Mouse (Mus musculus): ENCODE data around the gene Gtf3c5. TPM values are rescaled to one million over a fixed set of nuclear protein-coding genes. Genes with fewer than 3 reads are reported as not detected.

Gtf3c5 gene
- total RNA-seq, 2 experiments from 2014 or later: 7.2 to 8.9 TPM

DNA sequence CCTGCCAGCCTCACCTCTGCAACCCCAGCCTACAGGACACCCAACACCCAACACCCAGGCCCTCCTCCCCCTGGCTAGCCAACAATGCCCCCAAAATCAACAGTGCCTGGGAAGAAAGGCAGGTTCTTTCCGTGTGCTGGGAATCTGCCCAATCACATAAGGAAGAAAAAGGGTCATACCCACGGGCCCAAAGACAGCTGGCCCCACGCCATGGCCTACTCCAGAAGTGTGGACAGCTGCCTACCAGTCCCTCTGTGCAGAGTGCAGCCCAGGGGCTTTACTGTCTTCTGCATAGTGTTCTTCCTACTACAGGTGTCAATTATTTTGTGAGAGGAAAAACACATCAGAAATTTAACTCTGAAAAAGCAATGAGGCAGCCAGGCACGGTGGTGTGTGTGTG lies 8.2 kb downstream of the Gtf3c5 start:
- no peak for DNase-seq (ENCODE audit: low spot score)

DNA sequence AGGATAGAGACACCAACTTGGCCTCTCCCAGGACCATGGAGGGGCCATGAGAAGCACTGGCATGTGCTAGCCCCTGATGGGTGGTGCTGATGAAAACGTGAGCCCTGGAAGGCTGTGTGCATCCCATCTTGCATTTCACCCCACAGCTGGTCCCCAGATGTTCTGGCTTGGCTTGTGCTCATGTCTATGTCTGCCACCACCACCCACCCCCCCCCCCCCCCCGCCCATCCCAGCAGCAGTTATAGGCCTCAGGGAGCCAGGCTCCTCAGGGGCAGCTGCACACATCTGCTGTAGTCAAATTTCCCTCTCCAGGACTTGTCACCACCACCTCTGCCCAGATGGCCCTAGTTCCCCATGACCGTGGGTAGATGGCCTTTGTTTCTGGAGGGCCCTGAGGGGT lies 13.6 kb downstream of the Gtf3c5 start:
- no peak for DNase-seq (ENCODE audit: low spot score)

DNA sequence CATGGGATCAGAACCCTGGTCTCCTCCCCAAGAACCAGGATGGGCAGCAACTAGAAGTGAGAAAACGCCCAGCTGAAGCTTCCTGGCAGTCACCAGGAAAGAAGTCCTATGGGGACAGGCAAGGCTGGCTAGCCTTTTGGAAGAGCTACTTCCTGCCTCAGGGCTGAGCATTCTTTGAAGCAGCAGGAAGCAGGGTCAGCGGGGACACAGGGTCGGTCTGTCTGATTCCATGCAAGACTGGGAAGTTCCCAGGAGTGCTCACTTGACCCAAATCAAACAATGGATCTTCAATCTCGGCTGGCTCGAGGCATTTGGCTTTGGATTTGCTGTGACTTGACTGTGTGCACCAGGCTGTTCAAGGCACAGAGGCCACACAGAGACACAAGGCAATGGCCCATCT lies 17.0 kb downstream of the Gtf3c5 start:
- no peak for DNase-seq (ENCODE audit: low spot score)

DNA sequence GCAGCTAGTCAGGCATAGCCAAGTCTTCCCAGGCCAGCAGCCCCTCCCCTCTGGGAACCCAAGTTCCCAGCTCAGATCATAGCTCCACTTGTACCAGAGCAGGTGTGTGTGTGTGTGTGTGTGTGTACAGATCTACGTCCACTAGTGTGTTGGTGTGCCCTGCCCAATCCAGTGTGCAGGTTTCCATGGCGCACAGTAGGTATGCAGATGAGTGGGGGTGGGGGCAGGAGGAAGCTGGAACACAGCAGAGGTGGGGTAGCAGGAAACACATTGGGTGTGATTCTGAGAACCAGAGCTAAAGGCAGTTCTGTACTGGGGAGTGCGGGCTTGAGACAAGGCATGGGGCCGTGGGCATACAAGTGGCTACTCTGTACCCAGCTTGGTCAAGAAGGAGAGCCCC lies 19.2 kb downstream of the Gtf3c5 start:
- DNase-seq (ENCODE audit: low spot score): no peak

DNA sequence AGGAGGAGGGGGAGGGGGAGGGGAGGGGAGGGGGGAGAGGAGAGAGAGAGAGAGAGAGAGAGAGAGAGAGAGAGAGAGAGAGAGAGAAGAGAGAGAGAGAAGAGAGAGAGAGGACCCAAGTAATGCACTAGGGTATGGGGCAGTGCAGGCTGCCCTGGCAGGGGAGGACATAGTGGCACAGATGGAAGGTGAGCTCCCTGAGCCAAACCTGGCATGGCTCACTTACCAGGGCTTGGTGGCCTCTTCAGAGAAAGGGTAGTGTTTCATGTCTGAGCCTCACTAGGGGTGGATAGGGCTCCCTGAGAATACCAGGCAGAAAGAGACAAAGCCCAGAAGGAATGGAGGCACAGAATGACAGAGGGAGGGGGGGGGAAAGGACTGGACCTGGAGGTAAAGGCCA lies 19.7 kb downstream of the Gtf3c5 start:
- no peak for DNase-seq (ENCODE audit: low spot score)

DNA sequence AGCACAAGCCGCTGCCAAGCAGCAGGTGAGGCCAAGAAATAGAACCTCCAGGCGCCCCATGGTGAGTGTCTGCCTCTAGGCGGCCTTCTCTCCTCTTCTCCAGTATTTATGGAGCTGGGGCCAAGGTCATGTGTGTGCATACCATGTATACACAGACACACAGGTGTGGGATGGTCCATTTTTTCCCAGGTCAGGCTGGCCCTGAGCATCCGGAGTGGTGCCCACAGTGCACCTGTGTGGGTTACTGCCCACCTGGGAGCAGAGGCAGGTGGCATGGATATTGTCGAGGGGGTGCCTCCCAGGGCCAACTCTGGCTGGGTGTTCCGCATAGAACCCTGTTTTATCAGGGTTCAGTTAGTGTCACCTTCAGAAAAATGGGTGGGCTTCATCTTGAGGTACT lies 20.2 kb downstream of the Gtf3c5 start, which contains the start of gene Cel:
Gene Cel (minus strand): TSS at position 101 of the 400 bp plus-strand sequence.
- no peak for DNase-seq (ENCODE audit: low spot score)

DNA sequence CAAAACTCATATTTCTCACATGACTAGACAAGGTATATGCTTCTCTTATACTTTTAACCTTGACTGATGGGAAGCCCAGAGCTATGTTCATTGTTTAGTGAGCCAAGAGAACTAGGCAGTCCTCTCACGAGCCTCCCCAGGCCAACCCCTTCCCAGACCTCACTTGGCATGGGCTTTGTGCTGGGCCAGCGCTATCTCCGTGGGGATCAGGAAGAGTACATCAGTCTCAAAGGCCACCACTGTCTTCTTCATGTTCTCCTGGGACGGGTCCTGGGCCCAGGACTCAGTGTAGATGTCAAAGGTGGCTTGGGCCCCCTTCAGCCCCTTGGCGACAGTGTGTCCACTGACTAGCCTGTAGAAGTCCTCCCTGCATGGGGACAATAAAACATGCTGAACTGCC lies 26.1 kb downstream of the Gtf3c5 start:
- DNase-seq (ENCODE audit: low spot score): no peak

DNA sequence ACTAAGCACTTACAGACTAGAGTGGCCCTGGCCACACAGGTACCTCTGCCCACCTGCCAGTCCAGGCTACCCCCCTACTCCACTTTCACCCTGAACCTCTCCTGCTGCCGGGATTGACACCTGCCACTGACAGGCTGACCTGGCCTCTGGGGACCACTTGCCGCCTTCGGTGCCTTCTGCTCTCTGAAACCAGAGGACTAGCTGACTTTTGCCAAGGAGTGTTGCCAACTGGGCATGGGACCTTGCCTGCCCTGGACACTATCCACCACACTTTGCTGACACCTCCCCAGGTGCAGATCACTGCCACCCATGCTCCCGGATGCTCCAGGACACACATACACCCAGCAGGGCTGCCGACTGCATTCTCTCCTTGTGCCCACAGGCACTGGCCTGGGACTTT lies 31.2 kb downstream of the Gtf3c5 start:
- no peak for DNase-seq (ENCODE audit: low spot score)

DNA sequence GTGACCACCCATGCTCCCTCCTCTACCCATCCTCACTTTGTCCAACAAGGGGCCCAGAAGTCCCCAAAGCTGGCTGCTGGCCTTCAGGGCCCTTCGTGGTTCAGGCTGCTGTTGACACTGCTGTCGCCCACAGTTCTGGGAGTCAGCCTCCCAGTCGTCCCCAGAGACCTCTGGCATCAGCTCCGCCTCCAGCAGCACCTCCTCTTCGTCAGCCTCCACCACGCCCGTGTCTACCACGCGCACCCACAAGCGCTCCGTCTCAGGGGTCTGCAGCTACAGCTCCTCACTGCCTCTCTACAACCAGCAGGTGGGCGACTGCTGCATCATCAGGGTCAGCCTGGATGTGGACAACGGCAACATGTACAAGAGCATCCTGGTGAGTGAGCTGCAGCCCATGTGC lies 34.4 kb downstream of the Gtf3c5 start:
- no peak for DNase-seq (ENCODE audit: low spot score)

DNA sequence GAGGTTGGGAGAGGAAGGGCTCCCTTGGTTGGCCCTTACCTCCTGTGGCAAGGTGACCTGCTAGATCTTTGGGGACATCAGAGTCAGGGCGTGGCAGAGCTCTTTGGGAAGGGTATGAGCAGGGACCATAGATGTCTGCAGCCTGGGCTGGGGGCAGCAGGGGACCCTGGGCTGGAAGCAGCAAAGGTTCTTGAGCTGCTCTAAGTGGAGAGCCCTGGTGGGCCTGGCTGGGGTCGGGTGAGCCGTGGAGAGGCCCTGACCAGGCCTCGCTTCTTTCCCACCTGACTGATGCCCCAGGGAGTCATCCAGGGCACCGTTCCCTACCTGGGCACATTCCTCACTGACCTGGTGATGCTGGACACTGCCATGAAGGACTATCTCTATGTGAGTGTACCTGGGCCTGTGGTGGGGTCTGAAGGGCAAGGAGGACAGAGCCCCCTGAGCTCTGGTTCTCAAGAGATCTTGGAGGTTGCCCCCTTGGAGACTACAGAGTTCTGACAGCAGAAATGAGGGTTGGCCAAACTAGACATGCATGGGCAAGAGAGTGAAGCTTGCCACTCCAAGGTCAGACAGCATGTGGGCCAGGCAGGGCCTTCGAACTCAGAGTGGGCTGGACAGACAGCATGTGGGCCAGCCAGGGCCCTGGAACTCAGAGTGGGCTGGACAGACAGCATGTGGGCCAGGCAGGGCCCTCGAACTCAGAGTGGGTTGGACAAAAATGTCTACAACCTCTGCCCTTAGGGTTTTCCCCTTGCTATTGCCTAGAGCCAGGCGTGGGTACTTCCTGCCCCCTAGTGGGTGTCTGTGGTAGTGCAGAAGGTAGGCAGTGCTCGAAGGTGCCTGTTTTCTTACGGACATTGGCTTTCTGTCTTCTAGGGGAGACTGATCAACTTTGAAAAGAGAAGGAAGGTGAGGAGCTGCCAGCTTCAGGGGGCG lies 36.0 kb downstream of the Gtf3c5 start:
- peak; percentile 90 for DNase-seq (ENCODE audit: low spot score)

DNA sequence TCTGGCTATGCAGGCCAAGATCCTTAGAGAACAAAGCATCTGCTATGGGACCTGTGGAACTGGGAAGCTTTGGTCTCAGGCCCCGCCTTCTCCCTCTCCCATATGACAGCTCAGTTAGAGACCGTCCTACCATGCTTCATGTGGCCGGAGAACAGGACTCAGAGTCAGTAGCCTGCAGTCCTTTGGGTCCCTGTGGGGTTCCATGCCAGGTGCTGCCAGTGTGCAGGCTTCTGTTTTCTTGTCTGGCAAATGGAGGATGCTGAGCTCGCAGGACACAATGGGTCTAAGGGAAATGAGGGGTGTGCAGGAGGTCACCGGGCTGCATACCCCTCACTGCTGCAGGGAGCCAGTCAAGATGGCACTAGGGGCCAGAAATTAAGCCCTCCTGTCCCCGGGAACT lies 37.0 kb downstream of the Gtf3c5 start:
- DNase-seq (ENCODE audit: low spot score): no peak

DNA sequence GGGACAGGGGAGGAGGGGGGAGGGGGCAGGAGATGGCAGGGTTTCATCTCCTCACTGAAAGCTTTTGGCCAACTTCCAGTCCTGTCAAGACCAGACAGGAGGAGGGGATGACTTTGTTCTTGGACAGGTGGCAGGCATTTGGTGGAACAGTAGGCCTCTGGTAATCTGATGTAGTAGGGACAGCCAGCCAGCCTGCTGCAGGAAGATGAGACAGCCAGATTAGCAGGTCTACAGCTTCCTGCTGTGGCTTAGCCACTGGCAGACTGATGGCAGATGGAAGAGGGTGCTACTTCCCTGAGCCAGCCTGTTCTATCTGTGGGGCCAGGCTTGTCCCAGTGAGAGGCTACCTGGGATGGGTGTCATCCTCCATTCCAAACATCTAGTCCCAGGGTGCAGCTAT lies 37.6 kb downstream of the Gtf3c5 start:
- DNase-seq (ENCODE audit: low spot score): no peak

DNA sequence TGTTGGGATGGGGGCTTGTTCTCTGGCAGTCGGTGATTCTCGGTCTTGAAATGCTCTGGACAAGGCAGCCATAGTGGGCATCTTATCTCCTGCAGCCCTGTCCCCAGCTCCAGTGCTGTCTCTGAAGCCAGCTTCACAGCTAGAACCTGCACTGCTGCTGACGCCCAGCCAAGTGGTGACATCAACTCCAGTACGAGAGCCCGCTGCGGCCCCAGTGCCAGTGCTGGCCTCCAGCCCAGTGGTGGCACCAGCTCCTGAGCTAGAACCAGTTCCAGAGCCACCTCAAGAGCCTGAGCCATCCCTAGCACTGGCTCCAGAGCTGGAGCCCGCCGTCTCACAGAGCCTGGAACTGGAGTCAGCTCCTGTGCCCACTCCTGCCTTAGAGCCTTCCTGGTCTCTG lies 39.7 kb downstream of the Gtf3c5 start:
- DNase-seq (ENCODE audit: low spot score): no peak

DNA sequence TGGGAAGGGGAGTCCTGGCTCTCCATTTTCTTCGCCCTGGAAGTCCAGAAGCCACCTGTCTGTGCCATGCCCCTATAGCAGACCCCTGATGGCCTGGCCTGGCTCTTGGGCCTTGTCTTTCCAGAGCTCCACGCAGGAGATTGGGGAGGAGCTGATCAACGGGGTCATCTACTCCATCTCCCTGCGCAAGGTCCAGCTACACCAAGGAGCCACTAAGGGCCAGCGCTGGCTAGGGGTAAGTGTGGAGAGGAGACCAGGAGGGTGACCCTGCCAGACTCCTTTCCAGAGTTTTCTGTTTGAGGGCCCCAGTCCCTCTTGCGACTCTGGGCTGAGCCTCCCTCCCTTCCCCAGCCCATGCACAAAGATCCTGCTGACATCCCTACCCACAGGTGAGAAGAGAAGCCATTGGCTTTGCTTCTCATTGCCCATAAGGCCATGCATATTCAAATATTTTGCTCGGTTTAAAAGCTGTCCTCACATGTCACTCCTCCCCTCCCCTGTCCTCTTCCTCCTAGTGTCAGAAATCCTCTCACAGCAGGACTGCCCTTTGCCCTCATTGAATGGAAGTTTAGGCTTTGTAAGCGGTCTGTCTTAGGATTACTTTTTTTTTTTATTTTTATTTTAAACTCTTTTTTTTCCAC lies 42.8 kb downstream of the Gtf3c5 start:
- DNase-seq (ENCODE audit: low spot score): no peak

DNA sequence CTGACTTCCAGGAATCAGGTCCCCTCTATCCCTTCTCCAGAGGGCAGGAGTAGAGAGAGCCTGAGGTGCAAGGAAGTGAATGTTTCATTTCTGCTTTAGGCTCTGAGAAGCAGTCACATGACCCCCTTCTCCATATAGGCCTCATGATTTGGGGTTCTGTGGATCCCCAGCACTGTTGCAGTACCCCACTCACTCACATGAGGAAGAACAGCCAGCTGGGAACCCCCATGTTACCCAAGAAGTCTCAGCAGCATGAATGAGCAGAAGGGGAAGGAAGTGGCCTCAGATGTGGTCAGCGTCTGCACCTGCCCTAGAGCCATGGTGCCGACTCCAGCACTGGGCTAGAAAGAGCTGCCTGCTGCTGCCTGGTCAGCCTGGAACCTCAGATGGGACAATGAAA lies 43.6 kb downstream of the Gtf3c5 start:
- DNase-seq (ENCODE audit: low spot score): no peak

DNA sequence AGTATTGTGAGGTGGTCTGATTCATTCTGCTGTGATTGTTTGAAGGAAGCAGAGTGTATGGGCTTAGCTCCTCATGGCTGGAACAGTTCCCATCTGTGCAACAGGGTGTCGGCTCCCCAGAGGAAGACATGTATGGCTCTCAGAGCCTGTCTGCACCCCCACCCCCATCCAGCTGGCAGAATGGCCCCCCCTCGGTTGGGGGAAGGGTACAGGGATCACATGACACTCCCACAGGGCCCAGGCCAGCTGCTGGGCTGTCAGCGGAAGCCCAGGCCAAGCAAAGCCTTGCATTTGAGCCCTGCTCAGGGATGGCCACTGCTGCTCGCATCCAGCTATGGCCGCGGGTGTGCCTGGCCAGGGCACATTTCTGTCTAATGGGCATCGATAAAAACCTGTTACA lies 44.3 kb downstream of the Gtf3c5 start:
- DNase-seq (ENCODE audit: low spot score): peak; percentile 86

DNA sequence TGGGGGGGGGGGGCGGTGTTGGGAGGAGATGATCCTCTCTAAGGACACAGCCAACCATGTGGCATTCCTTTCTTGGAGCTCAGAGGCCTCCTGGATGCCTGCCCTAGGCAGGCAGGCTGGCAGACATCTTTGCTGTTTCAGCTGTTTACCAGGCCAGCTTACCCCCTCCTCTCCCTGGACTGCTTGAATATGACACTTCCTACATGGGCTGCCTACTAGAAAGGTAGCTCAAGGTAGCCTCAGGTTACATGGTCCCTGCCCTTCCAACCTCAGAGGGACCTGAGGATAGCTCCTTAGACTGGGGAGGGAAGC lies 44.8 kb downstream of the Gtf3c5 start:
- DNase-seq (ENCODE audit: low spot score): peak; percentile 71

DNA sequence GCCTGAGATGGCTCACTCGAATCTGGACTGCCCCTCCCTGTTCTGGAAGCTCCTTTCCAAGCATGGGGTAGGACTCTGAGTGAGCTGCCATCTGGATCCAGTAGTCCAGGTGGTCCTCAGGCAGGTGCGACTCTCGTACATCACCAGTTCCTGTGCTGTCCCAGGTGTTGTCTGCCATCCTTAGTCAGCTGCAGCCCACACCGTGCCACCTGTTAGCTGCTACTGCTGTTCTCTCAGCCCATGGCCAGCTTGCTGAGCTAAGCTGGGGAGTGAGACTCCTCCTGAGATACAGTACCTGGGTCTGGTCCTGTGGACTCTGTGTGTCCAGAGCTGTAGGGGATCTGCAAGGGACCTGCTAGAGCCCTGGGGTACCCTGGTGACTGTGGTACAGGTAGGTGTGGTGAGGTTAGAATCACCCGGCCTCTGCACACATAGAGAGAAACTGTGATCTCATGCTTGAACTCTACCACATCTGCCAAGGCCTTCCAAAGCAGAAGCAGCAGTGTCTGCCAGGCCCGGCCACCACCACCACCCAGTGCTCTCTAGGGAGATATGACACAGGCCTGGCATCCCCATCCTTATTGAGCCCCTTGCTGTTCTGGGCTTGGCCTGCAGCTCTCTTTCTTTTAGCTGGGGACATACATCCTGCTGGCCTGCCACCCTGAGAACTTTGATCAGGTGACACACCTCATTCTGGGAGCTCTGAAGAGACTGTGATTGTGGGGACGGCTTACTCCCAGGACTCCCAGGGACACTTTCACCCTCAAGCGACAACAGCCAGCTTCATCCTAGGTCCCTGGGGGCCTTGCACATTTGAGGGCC lies 45.3 kb downstream of the Gtf3c5 start:
- DNase-seq (ENCODE audit: low spot score): no peak

DNA sequence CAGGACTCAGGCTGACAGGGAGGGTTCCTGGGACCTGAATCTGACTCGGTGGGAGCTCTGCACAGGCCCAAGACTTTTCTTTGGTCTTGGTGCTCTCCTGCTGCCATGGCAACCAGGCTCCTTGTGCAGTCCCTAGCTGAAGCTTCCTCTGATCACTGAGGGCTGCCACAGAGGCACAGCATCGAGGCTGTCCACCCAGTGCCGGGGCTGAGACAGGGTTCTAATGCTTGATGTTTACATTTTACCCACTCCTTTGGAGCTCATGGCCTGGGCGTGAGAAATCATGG lies 46.0 kb downstream of the Gtf3c5 start:
- no peak for DNase-seq (ENCODE audit: low spot score)

DNA sequence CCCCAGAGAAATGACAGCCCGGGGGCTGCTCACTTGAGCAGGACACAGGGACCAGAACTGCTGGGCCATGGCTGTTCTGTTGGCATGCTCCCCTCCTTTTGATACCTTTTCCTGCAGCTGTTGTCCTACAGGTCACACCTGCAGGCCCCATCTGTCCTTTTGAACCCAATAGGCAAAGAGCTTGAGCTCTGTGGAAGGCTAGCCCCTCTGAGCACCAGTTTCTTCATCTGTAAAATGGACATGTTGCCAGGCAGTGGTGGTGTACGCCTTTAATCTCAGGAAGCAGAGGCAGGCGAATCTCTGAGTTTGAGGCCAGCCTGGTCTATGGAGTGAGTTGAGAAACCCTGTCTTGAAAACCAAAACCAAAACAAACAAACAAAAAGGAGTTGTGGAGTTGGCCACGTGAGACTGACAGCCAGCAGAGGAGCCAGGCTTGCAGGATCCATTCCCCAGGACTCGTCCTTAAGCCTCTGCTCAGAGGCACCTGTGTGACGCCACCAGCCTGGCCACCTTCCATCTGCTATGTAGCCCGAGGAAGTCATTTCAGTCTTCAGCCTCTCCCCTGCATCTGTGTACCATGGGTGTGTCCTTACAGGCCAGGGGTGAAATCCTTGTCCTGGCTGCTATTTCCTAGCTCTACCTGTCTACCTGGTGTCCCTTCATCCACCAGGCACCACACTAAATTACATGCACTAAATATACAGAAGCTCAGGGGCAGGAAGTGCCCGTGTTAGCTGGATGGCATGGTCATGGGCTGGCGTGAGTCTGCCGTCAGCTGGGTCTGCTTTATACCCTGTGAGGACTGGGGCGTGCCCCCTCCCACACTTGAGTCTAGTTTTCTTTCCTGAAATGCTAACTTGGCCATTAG lies 46.6 kb downstream of the Gtf3c5 start:
- no peak for DNase-seq (ENCODE audit: low spot score)

DNA sequence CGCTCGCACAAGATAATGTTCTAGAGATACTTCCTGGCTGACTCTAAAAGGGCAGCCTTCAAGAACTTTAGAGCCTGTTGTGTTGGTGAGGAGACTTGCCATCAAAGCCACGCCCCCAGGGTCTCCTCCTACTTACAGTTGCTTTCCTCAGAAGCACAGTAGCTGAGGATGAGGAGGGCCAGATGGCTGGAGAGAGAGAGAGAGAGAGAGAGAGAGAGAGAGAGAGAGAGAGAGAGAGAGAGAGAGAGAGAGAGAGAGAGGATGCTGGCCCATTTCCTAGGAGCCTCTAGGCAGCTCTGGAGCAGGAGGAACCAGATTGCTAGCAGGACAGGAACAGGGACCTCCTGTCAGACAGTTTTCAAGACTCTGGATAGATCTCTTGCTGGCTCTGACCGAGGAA lies 47.4 kb downstream of the Gtf3c5 start:
- no peak for DNase-seq (ENCODE audit: low spot score)

DNA sequence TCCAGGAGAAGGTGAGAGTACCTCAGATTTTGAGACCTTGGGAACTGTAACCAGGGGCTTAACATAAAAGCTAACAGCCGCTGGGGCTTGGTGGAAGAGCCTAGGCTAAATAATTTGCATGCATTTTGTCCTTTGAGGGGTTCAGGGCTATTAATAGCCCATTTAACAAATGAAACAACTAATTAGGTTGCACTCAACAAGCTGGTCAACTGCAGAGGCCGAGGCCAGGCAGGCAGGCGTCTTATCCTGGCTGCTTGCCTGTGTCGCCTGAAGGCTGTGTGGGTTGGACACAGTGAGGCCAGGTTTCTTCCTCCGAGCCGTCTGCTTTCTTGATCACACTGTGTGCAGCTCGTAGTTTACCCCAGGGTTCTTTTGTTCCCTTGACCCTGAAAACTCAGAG lies 47.9 kb downstream of the Gtf3c5 start:
- no peak for DNase-seq (ENCODE audit: low spot score)
